Mouse (Mus musculus): ENCODE measurements around the gene 1810013L24Rik.

DNA sequence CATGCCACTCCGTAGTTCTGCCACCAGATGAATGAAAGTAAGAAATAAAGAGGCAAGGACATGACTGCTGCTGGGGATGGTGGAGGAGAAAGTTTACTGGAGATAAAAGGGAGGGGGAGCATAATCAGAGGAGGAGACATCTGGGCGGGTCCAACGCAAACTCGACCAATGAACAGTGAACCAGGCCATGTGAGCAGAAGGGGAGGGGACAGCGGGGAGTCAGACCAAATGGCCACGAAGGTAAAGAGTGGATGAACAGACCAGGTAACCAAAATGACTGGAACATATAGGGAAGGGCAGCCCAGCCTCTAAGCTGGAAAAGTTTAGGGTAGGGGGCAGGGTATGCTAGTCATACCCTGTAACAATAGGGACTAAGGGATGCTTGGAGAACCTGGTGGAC lies 48.7 kb upstream of the 1810013L24Rik start:
- TF ChIP-seq CTCF (IDR thresholded peaks at IDR 0.05; ENCODE audit: extremely low read depth, insufficient read depth, insufficient read length, insufficient replicate concordance): no peak
- TF ChIP-seq POLR2A (IDR thresholded peaks at IDR 0.05; ENCODE audit: low read depth, low read length): no peak

Measured in spleen, adult 2 months (tissue).